ENCODE assay signal across 31 mouse cellular contexts in the genomic region with DNA sequence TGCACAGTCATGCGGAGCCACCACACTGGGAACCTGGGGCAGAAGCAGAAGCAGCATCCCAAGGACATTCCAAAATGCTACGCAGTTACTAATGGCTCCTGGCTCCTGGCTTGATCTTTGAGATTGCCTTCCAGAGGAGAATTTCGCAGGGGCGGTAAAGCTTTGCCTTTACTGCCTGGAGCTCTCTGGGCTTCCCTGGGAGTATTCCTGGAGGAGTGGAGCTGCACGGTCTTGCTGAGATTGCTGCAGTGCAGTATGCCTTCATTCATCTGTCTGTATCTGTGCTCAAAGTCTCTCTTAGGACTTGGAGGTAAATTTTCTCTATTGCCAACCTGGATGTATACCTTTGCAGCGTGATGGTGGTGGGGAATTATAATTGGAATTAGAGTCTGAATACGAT. TPM values are rescaled to one million over a fixed set of nuclear protein-coding genes. Genes with fewer than 3 reads are reported as not detected.
DNase-seq lines count a peak whose midpoint lies in the region; ATAC-seq lines count a peak whose summit lies in the region.
"Had no signal": no experiment of that assay in that cellular context is flagged by ENCODE, and none has a peak within 500 bp of the region (broad histone marks: within the 10 kb centered on the region; RNA-seq: fewer than 3 reads in every experiment).

No protein-coding gene starts in this region.

- H3K9ac ChIP-seq in embryonic facial prominence, embryonic 15.5 days = no peak overlapping the region
- H3K9ac ChIP-seq: forebrain, embryonic 13.5 days; hindbrain, embryonic 14.5 days; kidney, embryonic 15.5 days; liver, embryonic 15.5 days; lung, embryonic 14.5 days had no signal

- H3K4me2 ChIP-seq in embryonic facial prominence, embryonic 15.5 days (replicated peaks) = no peak overlapping the region
- H3K4me2 ChIP-seq: forebrain, embryonic 13.5 days; heart, embryonic 11.5 days; hindbrain, embryonic 14.5 days; kidney, embryonic 15.5 days; liver, embryonic 15.5 days; lung, embryonic 14.5 days had no signal

- intact Hi-C loops in left cerebral cortex, postnatal 36 days (cut with DNase I) = loop anchor here (10.0 kb wide), 1 partner anchor 217 kb away; no protein-coding TSS in a partner anchor
- intact Hi-C loops in left cerebral cortex, postnatal 4 days (cut with DNase I) = no loop called here

- H3K4me3 ChIP-seq in embryonic facial prominence, embryonic 15.5 days (replicated peaks) = no peak overlapping the region
- H3K4me3 ChIP-seq in embryonic facial prominence, embryonic 10.5 days = no peak overlapping the region
- H3K4me3 ChIP-seq: forebrain, embryonic 13.5 days; kidney, embryonic 15.5 days; liver, embryonic 15.5 days; midbrain, embryonic 10.5 days; myocyte had no signal

- no peaks in the 10 kb centered on the region for H3K36me3 ChIP-seq in embryonic facial prominence, embryonic 15.5 days
- no peaks in the 10 kb centered on the region for H3K36me3 ChIP-seq in embryonic facial prominence, embryonic 10.5 days (replicated peaks)
- H3K36me3 ChIP-seq: kidney, embryonic 15.5 days; liver, embryonic 15.5 days; midbrain, embryonic 10.5 days had no signal

- peaks cover 14% of the 10 kb centered on the region; the same call in 1 of the 2 replicates for H3K4me1 ChIP-seq in embryonic facial prominence, embryonic 15.5 days
- H3K4me1 ChIP-seq in embryonic facial prominence, embryonic 10.5 days = peaks cover 37% of the 10 kb centered on the region
- H3K4me1 ChIP-seq: liver, embryonic 15.5 days had no signal

- 0 out of 2 replicates have a peak overlapping the region, but pooled peaks have one; percentile 34 for H3K27ac ChIP-seq in embryonic facial prominence, embryonic 15.5 days (replicated peaks)
- H3K27ac ChIP-seq in embryonic facial prominence, embryonic 10.5 days (replicated peaks) = no peak overlapping the region
- H3K27ac ChIP-seq: forebrain, embryonic 13.5 days; hindbrain, embryonic 14.5 days; kidney, embryonic 15.5 days; liver, embryonic 15.5 days; midbrain, embryonic 10.5 days had no signal

- peak; percentile 58 for ATAC-seq in cerebellum, adult (ENCODE audit: insufficient number of reproducible peaks, low FRiP score, low TSS enrichment)
- ATAC-seq in embryonic facial prominence, embryonic 15.5 days (ENCODE audit: insufficient number of reproducible peaks, low FRiP score, low TSS enrichment, low read depth) = no peak
- ATAC-seq: activated CD4-positive, CD25-positive, alpha-beta regulatory T cell, adult 4 months; forebrain, embryonic 13.5 days; inflammation-experienced regulatory T-cells, adult 6 months; midbrain, embryonic 16.5 days had no signal

- WGBS in embryonic facial prominence, embryonic 15.5 days = 45% methylated on average over 7 of the region's 7 CpGs
- 75% methylated on average over 7 of the region's 7 CpGs for WGBS in embryonic facial prominence, embryonic 10.5 days

- no peaks in the 10 kb centered on the region for H3K27me3 ChIP-seq in embryonic facial prominence, embryonic 15.5 days
- peaks cover 1% of the 10 kb centered on the region; the same call in 1 of the 2 replicates for H3K27me3 ChIP-seq in embryonic facial prominence, embryonic 10.5 days (replicated peaks; ENCODE audit: low read depth, poor library complexity, severe bottlenecking)
- H3K27me3 ChIP-seq: CH12.LX; forebrain, embryonic 13.5 days; liver, embryonic 15.5 days had no signal

- no peak for DNase-seq in cerebellum, postnatal 4 days (ENCODE audit: low spot score in 2 of 2)
- DNase-seq in embryonic facial prominence, embryonic 10.5 days (ENCODE audit: low spot score) = no peak
- DNase-seq in left cerebral cortex, postnatal 36 days (ENCODE audit: low spot score in 2 of 2) = peak; percentile 12 to 25
- no peak for DNase-seq in left cerebral cortex, postnatal 4 days
- DNase-seq in brain, adult 2 months (ENCODE audit: low read depth, low spot score) = peak; percentile 50
- DNase-seq: adrenal gland, adult 2 months; adrenal gland, postnatal 36 days; gastrocnemius, postnatal 25 days; heart, adult 18-20 months; heart, postnatal 4 days; kidney, adult 18-20 months; kidney, postnatal 25 days; lung, postnatal 14 days; retina, postnatal 1 day; right cerebral cortex, postnatal 14 days; spleen, adult 18-20 months; thymus, postnatal 14 days had no signal

- H3K9me3 ChIP-seq in embryonic facial prominence, embryonic 15.5 days (replicated peaks) = no peaks in the 10 kb centered on the region
- H3K9me3 ChIP-seq in embryonic facial prominence, embryonic 10.5 days = no peaks in the 10 kb centered on the region
- H3K9me3 ChIP-seq: forebrain, embryonic 13.5 days; kidney, embryonic 15.5 days; liver, embryonic 15.5 days; midbrain, embryonic 10.5 days had no signal

RNA-seq across cellular contexts. Expression of a gene that starts 52.0 kb away (rescaled TPM):
- polyA plus RNA-seq in embryonic facial prominence, embryonic 15.5 days (2015; fragmentation: Nextera tagmentation; extraction: Ambion mirVana) = 118 and 125 TPM in 2 replicates
- 55.7 and 76.4 TPM in 2 replicates for polyA plus RNA-seq in embryonic facial prominence, embryonic 10.5 days (2016; fragmentation: Nextera tagmentation; extraction: Ambion mirVana)
- total RNA-seq in left cerebral cortex, postnatal 36 days (2021) = 100 to 1,000 TPM; 218 to 224 TPM
- 10 to 100 TPM; 80.3 to 94.5 TPM for total RNA-seq in left cerebral cortex, postnatal 4 days (2021)
- total RNA-seq: CH12.LX had no signal

Comparison
In these comparisons a context has a peak if more than half of its experiments do, and no peak if none do; other contexts are left out.
1. DNase-seq: peak in left cerebral cortex, postnatal 36 days (2 of 2) and brain, adult 2 months (single experiment); none in cerebellum, postnatal 4 days (0 of 2), embryonic facial prominence, embryonic 10.5 days (single experiment) and left cerebral cortex, postnatal 4 days (single experiment).